Mouse (Mus musculus): Measurements from ENCODE around the gene Ppp1r13b. TPM values are rescaled to one million over a fixed set of nuclear protein-coding genes. Genes with fewer than 3 reads are reported as not detected.

Ppp1r13b gene
- total and polyA plus RNA-seq, 3 experiments, result 11.8 to 18.1 (median 18.0) TPM

- Histone ChIP-seq H3K4me1 (ENCODE audit: control insufficient read depth, insufficient read depth, low read length) (no peaks in the 10 kb centered on the region), H3K27ac (no peak overlapping the region), H3K27me3 (ENCODE audit: control insufficient read depth, insufficient read depth, low read length) (no peaks in the 10 kb centered on the region), H3K4me3 (no peak overlapping the region), H3K9ac (ENCODE audit: low read depth, low read length) (no peak overlapping the region), H3K36me3 (ENCODE audit: control insufficient read depth, insufficient read depth, low read length) (no peaks in the 10 kb centered on the region), H3K79me2 (replicated peaks; ENCODE audit: control insufficient read depth, insufficient read depth, low read length) (no peaks in the 10 kb centered on the region)
- 84% methylated on average over 6 of the region's 6 CpGs for WGBS
- TF ChIP-seq EP300 (IDR thresholded peaks at IDR 0.05; ENCODE audit: insufficient read depth, low read depth, low read length) (no peak), CTCF (IDR thresholded peaks at IDR 0.05) (no peak), POLR2A (IDR thresholded peaks at IDR 0.05; ENCODE audit: insufficient read depth, low read depth, low read length) (no peak)
- DNase-seq, result no peak
- intact Hi-C loops (cut with DNase I), result no loop called here
Observed at GRCm38 (mm10) chr12:111923117-111923516, 15.2 kb upstream of the Ppp1r13b start.

GRCm38 (mm10) chr12:111920046-111920445 lies 12.1 kb upstream of the Ppp1r13b start:
- H3K4me1 ChIP-seq (ENCODE audit: control insufficient read depth, insufficient read depth, low read length), result peaks cover 11% of the 10 kb centered on the region
- intact Hi-C loops (cut with DNase I), result no loop called here
- 17% methylated on average over 9 of the region's 9 CpGs for WGBS
- H3K27ac ChIP-seq, result no peak overlapping the region
- DNase-seq, result peak in 1 of 2 experiments; percentile 21
- no peaks in the 10 kb centered on the region for H3K27me3 ChIP-seq (ENCODE audit: control insufficient read depth, insufficient read depth, low read length)
- H3K9ac ChIP-seq (ENCODE audit: low read depth, low read length), result no peak overlapping the region
- H3K79me2 ChIP-seq (replicated peaks; ENCODE audit: control insufficient read depth, insufficient read depth, low read length), result no peaks in the 10 kb centered on the region
- TF ChIP-seq POLR2A (IDR thresholded peaks at IDR 0.05; ENCODE audit: insufficient read depth, low read depth, low read length) (no peak), CTCF (IDR thresholded peaks at IDR 0.05) (no peak), EP300 (IDR thresholded peaks at IDR 0.05; ENCODE audit: insufficient read depth, low read depth, low read length) (0 out of 2 replicates have a peak, but pooled peaks have one; percentile 53)
- no peak overlapping the region for H3K4me3 ChIP-seq
- H3K36me3 ChIP-seq (ENCODE audit: control insufficient read depth, insufficient read depth, low read length), result no peaks in the 10 kb centered on the region

- peak overlapping the region; percentile 46 for H3K27ac ChIP-seq
- no peaks in the 10 kb centered on the region for H3K36me3 ChIP-seq (ENCODE audit: control insufficient read depth, insufficient read depth, low read length)
- no peaks in the 10 kb centered on the region for H3K27me3 ChIP-seq (ENCODE audit: control insufficient read depth, insufficient read depth, low read length)
- H3K4me1 ChIP-seq (ENCODE audit: control insufficient read depth, insufficient read depth, low read length), result peaks cover 13% of the 10 kb centered on the region
- no peak overlapping the region for H3K9ac ChIP-seq (ENCODE audit: low read depth, low read length)
- intact Hi-C loops (cut with DNase I), result loop anchor here (2.0 kb wide), 1 partner anchor 22 kb away; no protein-coding TSS in a partner anchor
- DNase-seq, result peak in 1 of 2 experiments; percentile 27
- H3K4me3 ChIP-seq, result no peak overlapping the region
- TF ChIP-seq CTCF (IDR thresholded peaks at IDR 0.05) (no peak), POLR2A (IDR thresholded peaks at IDR 0.05; ENCODE audit: insufficient read depth, low read depth, low read length) (no peak), EP300 (IDR thresholded peaks at IDR 0.05; ENCODE audit: insufficient read depth, low read depth, low read length) (no peak)
- WGBS, result 32% methylated on average over 12 of the region's 12 CpGs
- H3K79me2 ChIP-seq (replicated peaks; ENCODE audit: control insufficient read depth, insufficient read depth, low read length), result no peaks in the 10 kb centered on the region
Observed at GRCm38 (mm10) chr12:111916514-111917217, 8.8 kb upstream of the Ppp1r13b start.

GRCm38 (mm10) chr12:111915781-111916180 lies 7.9 kb upstream of the Ppp1r13b start:
- 85% methylated on average over 6 of the region's 6 CpGs for WGBS
- intact Hi-C loops (cut with DNase I), result loop anchor here (2.0 kb wide), 1 partner anchor 23 kb away; no protein-coding TSS in a partner anchor
- no peak overlapping the region; the same call in 1 of the 2 replicates for H3K27ac ChIP-seq
- TF ChIP-seq POLR2A (IDR thresholded peaks at IDR 0.05; ENCODE audit: insufficient read depth, low read depth, low read length) (no peak), CTCF (IDR thresholded peaks at IDR 0.05) (no peak), EP300 (IDR thresholded peaks at IDR 0.05; ENCODE audit: insufficient read depth, low read depth, low read length) (no peak)
- H3K36me3 ChIP-seq (ENCODE audit: control insufficient read depth, insufficient read depth, low read length), result no peaks in the 10 kb centered on the region
- no peaks in the 10 kb centered on the region for H3K79me2 ChIP-seq (replicated peaks; ENCODE audit: control insufficient read depth, insufficient read depth, low read length)
- H3K4me3 ChIP-seq, result no peak overlapping the region
- no peak overlapping the region for H3K9ac ChIP-seq (ENCODE audit: low read depth, low read length)
- H3K4me1 ChIP-seq (ENCODE audit: control insufficient read depth, insufficient read depth, low read length), result peaks cover 18% of the 10 kb centered on the region
- H3K27me3 ChIP-seq (ENCODE audit: control insufficient read depth, insufficient read depth, low read length), result no peaks in the 10 kb centered on the region
- DNase-seq, result no peak

DNA sequence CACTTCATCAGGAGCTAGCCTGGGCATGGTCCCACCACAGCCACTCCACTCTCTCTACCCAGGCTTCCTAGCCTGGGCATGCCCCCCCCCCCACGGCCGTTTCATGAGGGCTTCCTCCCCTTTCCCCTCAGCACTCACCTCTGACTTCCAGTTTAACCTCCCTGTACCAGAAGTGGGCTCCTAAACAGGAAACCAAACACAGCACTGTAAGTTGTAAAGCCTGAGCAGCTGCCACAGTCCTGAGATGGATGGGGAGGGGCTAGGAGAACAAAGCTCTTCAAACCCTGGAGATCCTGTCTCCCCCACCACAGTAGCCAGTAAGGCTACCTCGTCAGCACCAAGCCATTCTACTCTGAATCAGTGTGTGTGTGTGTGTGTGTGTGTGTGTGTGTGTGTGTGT lies 6.1 kb upstream of the Ppp1r13b start:
- H3K27ac ChIP-seq, result no peak overlapping the region
- peaks cover 18% of the 10 kb centered on the region for H3K4me1 ChIP-seq (ENCODE audit: control insufficient read depth, insufficient read depth, low read length)
- H3K4me3 ChIP-seq, result no peak overlapping the region
- no peaks in the 10 kb centered on the region for H3K36me3 ChIP-seq (ENCODE audit: control insufficient read depth, insufficient read depth, low read length)
- intact Hi-C loops (cut with DNase I), result no loop called here
- H3K79me2 ChIP-seq (replicated peaks; ENCODE audit: control insufficient read depth, insufficient read depth, low read length), result no peaks in the 10 kb centered on the region
- TF ChIP-seq EP300 (IDR thresholded peaks at IDR 0.05; ENCODE audit: insufficient read depth, low read depth, low read length), result no peak
- TF ChIP-seq CTCF (IDR thresholded peaks at IDR 0.05), result no peak
- no peak for TF ChIP-seq POLR2A (IDR thresholded peaks at IDR 0.05; ENCODE audit: insufficient read depth, low read depth, low read length)
- WGBS, result 50% methylated on average over 3 of the region's 3 CpGs
- DNase-seq, result no peak
- no peak overlapping the region for H3K9ac ChIP-seq (ENCODE audit: low read depth, low read length)
- no peaks in the 10 kb centered on the region for H3K27me3 ChIP-seq (ENCODE audit: control insufficient read depth, insufficient read depth, low read length)

GRCm38 (mm10) chr12:111912802-111913201 lies 4.9 kb upstream of the Ppp1r13b start:
- Histone ChIP-seq H3K79me2 (replicated peaks; ENCODE audit: control insufficient read depth, insufficient read depth, low read length) (no peaks in the 10 kb centered on the region), H3K4me3 (no peak overlapping the region), H3K27ac (no peak overlapping the region; the same call in 1 of the 2 replicates), H3K27me3 (ENCODE audit: control insufficient read depth, insufficient read depth, low read length) (no peaks in the 10 kb centered on the region), H3K4me1 (ENCODE audit: control insufficient read depth, insufficient read depth, low read length) (peaks cover 18% of the 10 kb centered on the region), H3K36me3 (ENCODE audit: control insufficient read depth, insufficient read depth, low read length) (no peaks in the 10 kb centered on the region), H3K9ac (ENCODE audit: low read depth, low read length) (no peak overlapping the region)
- intact Hi-C loops (cut with DNase I), result no loop called here
- 72% methylated on average over 7 of the region's 7 CpGs for WGBS
- DNase-seq, result peak in 1 of 2 experiments; percentile 18
- no peak for TF ChIP-seq EP300 (IDR thresholded peaks at IDR 0.05; ENCODE audit: insufficient read depth, low read depth, low read length)
- no peak for TF ChIP-seq POLR2A (IDR thresholded peaks at IDR 0.05; ENCODE audit: insufficient read depth, low read depth, low read length)
- TF ChIP-seq CTCF (IDR thresholded peaks at IDR 0.05), result no peak

Data from heart, adult 2 months (tissue).